Mouse (Mus musculus) embryonic fibroblast, embryonic 13.5 days (primary cell): Measurements from ENCODE around the gene Rnd2.

Source experiments
- CTCF ChIP-seq: IDR thresholded peaks from 2 replicates; pipeline ENCODE4 v1.5.1; 2011; ENCODE audit warnings: mild to moderate bottlenecking, control low read depth, low read length, moderate library complexity, borderline replicate concordance; ENCODE audit not compliant: insufficient read depth
- POLR2A ChIP-seq: IDR thresholded peaks from 2 replicates; pipeline ENCODE4 v1.6.1; 2011; ENCODE audit warnings: low read depth, mild to moderate bottlenecking, control low read depth, low read length, moderate library complexity

GRCm38 (mm10) chr11:101457631-101458030, 7.2 kb upstream of the Rnd2 start:
- TF ChIP-seq POLR2A (no peak), CTCF (no peak)
